Mouse (Mus musculus) neutrophil, adult 5-6 weeks (primary cell): ENCODE data around the gene Zfp46. TPM values are rescaled to one million over a fixed set of nuclear protein-coding genes. Genes with fewer than 3 reads are reported as not detected.

Source experiments
- ATAC-seq: fragments of 151-379, 151-347 bp; 2 replicates; pipeline ENCODE4 v1.8.0; 2017; ENCODE audit warnings: mild to moderate bottlenecking, moderate TSS enrichment; ENCODE audit not compliant: insufficient number of reproducible peaks, poor library complexity, low FRiP score, severe bottlenecking; ENCODE audit errors: extremely low read depth
- total RNA-seq: library from RNA; stranded (forward); fragments of 200-1000 nt; gene quantifications from 2 replicates; pipeline ENCODE4 v1.2.3, GENCODE M21; 2017

Gene Zfp46
- 11.1 and 13.4 TPM in 2 replicates for total RNA-seq

GRCm38 (mm10) chr4:136284455-136284854 is at the start of gene Zfp46:
TSS of gene Zfp46 (plus strand) at chr4:136284683.
- no peak for ATAC-seq

GRCm38 (mm10) chr4:136238669-136239068 is 45.8 kb upstream of the Zfp46 start:
- no peak for ATAC-seq

GRCm38 (mm10) chr4:136239111-136239510 is 45.4 kb upstream of the Zfp46 start:
- ATAC-seq = no peak

- ATAC-seq = peak; percentile 63; the same call in 1 of the 2 replicates
Observed at GRCm38 (mm10) chr4:136239622-136240021, 44.9 kb upstream of the Zfp46 start.

- no peak for ATAC-seq
Observed at GRCm38 (mm10) chr4:136240123-136240522, 44.4 kb upstream of the Zfp46 start.

- no peak for ATAC-seq
Observed at GRCm38 (mm10) chr4:136240955-136241354, 43.5 kb upstream of the Zfp46 start.

GRCm38 (mm10) chr4:136242065-136242703 is 42.3 kb upstream of the Zfp46 start:
- no peak for ATAC-seq

GRCm38 (mm10) chr4:136242728-136243127 is 41.8 kb upstream of the Zfp46 start:
- ATAC-seq = no peak

GRCm38 (mm10) chr4:136244208-136244607 is 40.3 kb upstream of the Zfp46 start:
- no peak for ATAC-seq

GRCm38 (mm10) chr4:136245681-136246080 is 38.8 kb upstream of the Zfp46 start:
- no peak for ATAC-seq

GRCm38 (mm10) chr4:136246568-136246969 is 37.9 kb upstream of the Zfp46 start:
- no peak for ATAC-seq

- ATAC-seq = no peak
Observed at GRCm38 (mm10) chr4:136247386-136247728, 37.1 kb upstream of the Zfp46 start.

GRCm38 (mm10) chr4:136247729-136248463 is 36.6 kb upstream of the Zfp46 start, which contains the start of gene Tcea3:
TSS of gene Tcea3 (plus strand) at chr4:136247729.
- no peak for ATAC-seq

- no peak for ATAC-seq
Observed at GRCm38 (mm10) chr4:136248464-136249331, 35.8 kb upstream of the Zfp46 start.

GRCm38 (mm10) chr4:136249332-136249647 is 35.2 kb upstream of the Zfp46 start:
- ATAC-seq = no peak

- ATAC-seq = no peak
Observed at GRCm38 (mm10) chr4:136249780-136250179, 34.7 kb upstream of the Zfp46 start.

- no peak for ATAC-seq
Observed at GRCm38 (mm10) chr4:136255919-136256318, 28.6 kb upstream of the Zfp46 start.

- ATAC-seq = no peak
Observed at GRCm38 (mm10) chr4:136256696-136257095, 27.8 kb upstream of the Zfp46 start.

GRCm38 (mm10) chr4:136259916-136260315 is 24.6 kb upstream of the Zfp46 start:
- ATAC-seq = no peak
